Mouse (Mus musculus): ENCODE measurements around the gene Got1. TPM values are rescaled to one million over a fixed set of nuclear protein-coding genes. Genes with fewer than 3 reads are reported as not detected.

Got1 gene
- total and polyA plus RNA-seq, 3 experiments: 131 to 228 (median 176) TPM

DNA sequence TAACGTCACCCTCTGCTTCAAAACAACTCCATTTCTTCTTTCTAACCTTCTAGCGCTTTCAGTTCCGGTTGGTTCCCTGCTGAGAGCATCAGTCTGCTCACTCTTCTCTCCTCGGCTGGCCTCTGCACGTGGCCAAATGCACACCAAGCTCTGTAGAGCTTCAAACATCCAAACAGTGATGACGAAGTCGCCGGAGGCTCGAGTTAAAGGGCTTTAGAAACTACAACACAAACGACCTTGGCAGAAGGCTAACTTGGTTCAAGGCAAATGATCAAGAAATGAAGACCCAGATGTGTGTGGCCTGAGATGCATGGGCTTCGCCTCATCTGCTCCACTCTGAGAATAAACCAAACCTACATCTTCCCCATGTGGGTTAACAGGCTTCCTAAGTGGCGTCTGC is 854 bp downstream of the Got1 start:
- Histone ChIP-seq H3K4me1 (ENCODE audit: control insufficient read depth in 1 of 2, insufficient read depth in 2 of 2) (peaks cover 11 to 28% of the 10 kb centered on the region in 2 experiments), H3K4me2 (ENCODE audit: insufficient read depth, low read depth, poor library complexity, severe bottlenecking) (peak overlapping the region; percentile 47), H3K27me3 (replicated peaks) (no peaks in the 10 kb centered on the region), H3K4me3 (replicated peaks in 1 of 3; ENCODE audit: low read depth in 2 of 3, low read length in 2 of 3, poor library complexity in 1 of 3) (peak overlapping the region; percentile 79 to 93 (median 89)), H3K9ac (ENCODE audit: insufficient read depth, low read depth) (peak overlapping the region; percentile 82), H3K27ac (ENCODE audit: insufficient read depth, low read depth) (peak overlapping the region; percentile 81), H3K79me2 (replicated peaks; ENCODE audit: control insufficient read depth, extremely low read depth, insufficient read depth, poor library complexity, severe bottlenecking) (peaks cover 56% of the 10 kb centered on the region), H3K9me3 (replicated peaks; ENCODE audit: low read length) (no peaks in the 10 kb centered on the region), H3K36me3 (replicated peaks in 1 of 2; ENCODE audit: control insufficient read depth in 1 of 2, insufficient read depth in 1 of 2, low read length in 1 of 2) (peaks cover 0 to 23% of the 10 kb centered on the region in 2 experiments)
- in situ Hi-C loops (cut with MboI; ENCODE audit: low pct_ligation_motif_present, low pct_unique_long_range_greater_than_20kb, low sequenced_read_pairs): loop anchor here (10.0 to 25.0 kb wide), 2 partner anchors 101 to 239 kb away; partner anchors contain the start of genes Cox15 and Cutc
- TF ChIP-seq MXI1 (IDR thresholded peaks at IDR 0.05; ENCODE audit: low read depth, low read length) (peak; percentile 98), JUN (IDR thresholded peaks at IDR 0.05; ENCODE audit: insufficient read depth, low read depth, low read length) (no peak), IRF4 (IDR thresholded peaks at IDR 0.05; ENCODE audit: low read depth, low read length) (peak; percentile 68; the same call in 1 of the 2 replicates), SIN3A (IDR thresholded peaks at IDR 0.05; ENCODE audit: low read length) (peak; percentile 79; the same call in 1 of the 2 replicates), ETS1 (conservative IDR thresholded peaks at IDR 0.05; ENCODE audit: low read depth, low read length) (peak; percentile 75), MAX (IDR thresholded peaks at IDR 0.05; ENCODE audit: low read length) (peak; percentile 96), ELF1 (IDR thresholded peaks at IDR 0.05; ENCODE audit: low read depth, low read length) (peak; percentile 30; the same call in 1 of the 2 replicates), TBP (conservative IDR thresholded peaks at IDR 0.05; ENCODE audit: low read depth, low read length) (no peak), EP300 (IDR thresholded peaks at IDR 0.05; ENCODE audit: low read length) (0 out of 2 replicates have a peak, but pooled peaks have one; percentile 9), POLR2AphosphoS2 (IDR thresholded peaks at IDR 0.05; ENCODE audit: low read depth, low read length) (no peak), PAX5 (IDR thresholded peaks at IDR 0.05; ENCODE audit: low read length) (no peak), MYC (IDR thresholded peaks at IDR 0.05; ENCODE audit: low read depth, low read length) (peak; percentile 96), BHLHE40 (IDR thresholded peaks at IDR 0.05; ENCODE audit: low read depth, low read length) (peak; percentile 96), MAFK (IDR thresholded peaks at IDR 0.05; ENCODE audit: insufficient replicate concordance, low read length) (no peak), TCF12 (IDR thresholded peaks at IDR 0.05; ENCODE audit: low read depth, low read length) (no peak), POLR2A (IDR thresholded peaks at IDR 0.05; ENCODE audit: low read depth, low read length) (peak; percentile 65), NRF1 (IDR thresholded peaks at IDR 0.05; ENCODE audit: low read depth, low read length) (no peak)
- dilution Hi-C loops (cut with MboI; ENCODE audit: extremely low pct_ligation_motif_present, extremely low pct_unique_long_range_greater_than_20kb, low sequenced_read_pairs): no loop called here
- peak; percentile 87 for DNase-seq (ENCODE audit: extremely low read depth)

DNA sequence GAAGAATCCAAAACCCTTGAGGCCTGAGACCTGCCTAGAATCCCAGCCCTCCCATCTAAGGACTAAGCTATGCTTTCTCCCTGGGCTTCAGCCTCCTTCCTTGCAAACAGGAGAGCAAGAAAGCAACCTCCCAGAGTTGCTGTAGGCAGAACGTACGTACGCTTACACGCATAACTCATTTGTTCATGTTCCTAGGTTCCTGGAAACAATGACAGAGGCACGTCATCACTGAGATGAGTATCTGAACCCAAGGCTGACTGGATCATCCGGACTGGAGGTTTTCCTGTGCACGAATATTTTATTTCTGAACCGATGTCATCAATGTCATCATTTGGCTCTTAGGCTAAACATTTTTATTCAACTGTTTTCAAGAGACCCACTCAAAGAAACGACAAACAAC is 2.4 kb downstream of the Got1 start:
- peak overlapping the region; percentile 95 for H3K4me2 ChIP-seq (ENCODE audit: insufficient read depth, low read depth, poor library complexity, severe bottlenecking)
- H3K4me1 ChIP-seq (ENCODE audit: control insufficient read depth in 1 of 2, insufficient read depth in 2 of 2): peaks cover 14 to 40% of the 10 kb centered on the region in 2 experiments
- DNase-seq (ENCODE audit: extremely low read depth): peak; percentile 82
- H3K79me2 ChIP-seq (replicated peaks; ENCODE audit: control insufficient read depth, extremely low read depth, insufficient read depth, poor library complexity, severe bottlenecking): peaks cover 69% of the 10 kb centered on the region
- no peaks in the 10 kb centered on the region for H3K9me3 ChIP-seq (replicated peaks; ENCODE audit: low read length)
- peak overlapping the region; percentile 30; the same call in 1 of the 2 replicates for H3K27ac ChIP-seq (ENCODE audit: insufficient read depth, low read depth)
- peak overlapping the region; percentile 82 for H3K9ac ChIP-seq (ENCODE audit: insufficient read depth, low read depth)
- H3K27me3 ChIP-seq (replicated peaks): no peaks in the 10 kb centered on the region
- TF ChIP-seq JUN (IDR thresholded peaks at IDR 0.05; ENCODE audit: insufficient read depth, low read depth, low read length) (peak; percentile 53; the same call in 1 of the 2 replicates), BHLHE40 (IDR thresholded peaks at IDR 0.05; ENCODE audit: low read depth, low read length) (peak; percentile 56; the same call in 1 of the 2 replicates), HCFC1 (IDR thresholded peaks at IDR 0.05; ENCODE audit: low read depth, low read length) (0 out of 2 replicates have a peak, but pooled peaks have one; percentile 23), TBP (conservative IDR thresholded peaks at IDR 0.05; ENCODE audit: low read depth, low read length) (no peak), JUND (conservative IDR thresholded peaks at IDR 0.05; ENCODE audit: low read depth, low read length) (peak; percentile 40; the same call in 1 of the 2 replicates), CHD2 (IDR thresholded peaks at IDR 0.05; ENCODE audit: low read length) (no peak), NRF1 (IDR thresholded peaks at IDR 0.05; ENCODE audit: low read depth, low read length) (no peak), POLR2AphosphoS2 (IDR thresholded peaks at IDR 0.05; ENCODE audit: low read depth, low read length) (no peak), CTCF (conservative IDR thresholded peaks at IDR 0.05 in 1 of 2, IDR thresholded peaks at IDR 0.05 in 1 of 2; ENCODE audit: low read depth in 2 of 2, low read length in 2 of 2) (no peak), USF2 (conservative IDR thresholded peaks at IDR 0.05; ENCODE audit: low read depth, low read length) (no peak), ETS1 (conservative IDR thresholded peaks at IDR 0.05; ENCODE audit: low read depth, low read length) (peak; percentile 76), SIN3A (IDR thresholded peaks at IDR 0.05; ENCODE audit: low read length) (peak; percentile 63; the same call in 1 of the 2 replicates), POLR2A (IDR thresholded peaks at IDR 0.05; ENCODE audit: low read depth, low read length) (peak; percentile 30; the same call in 1 of the 2 replicates), MAZ (IDR thresholded peaks at IDR 0.05; ENCODE audit: low read depth, low read length) (0 out of 2 replicates have a peak, but pooled peaks have one; percentile 19), IRF4 (IDR thresholded peaks at IDR 0.05; ENCODE audit: low read depth, low read length) (peak; percentile 32; the same call in 1 of the 2 replicates), PAX5 (IDR thresholded peaks at IDR 0.05; ENCODE audit: low read length) (no peak), SMC3 (IDR thresholded peaks at IDR 0.05; ENCODE audit: low read depth, low read length) (no peak), UBTF (IDR thresholded peaks at IDR 0.05; ENCODE audit: low read depth, low read length) (no peak), MEF2A (IDR thresholded peaks at IDR 0.05; ENCODE audit: borderline replicate concordance, low read depth, low read length) (no peak), TCF12 (IDR thresholded peaks at IDR 0.05; ENCODE audit: low read depth, low read length) (no peak), EP300 (IDR thresholded peaks at IDR 0.05; ENCODE audit: low read length) (peak; percentile 47), MAX (IDR thresholded peaks at IDR 0.05; ENCODE audit: low read length) (no peak), NELFE (IDR thresholded peaks at IDR 0.05; ENCODE audit: low read depth, low read length) (no peak), MXI1 (IDR thresholded peaks at IDR 0.05; ENCODE audit: low read depth, low read length) (peak; percentile 44; the same call in 1 of the 2 replicates), MAFK (IDR thresholded peaks at IDR 0.05; ENCODE audit: insufficient replicate concordance, low read length) (no peak), MYC (IDR thresholded peaks at IDR 0.05; ENCODE audit: low read depth, low read length) (no peak; the same call in 1 of the 2 replicates)
- in situ Hi-C loops (cut with MboI; ENCODE audit: low pct_ligation_motif_present, low pct_unique_long_range_greater_than_20kb, low sequenced_read_pairs) (loop anchor here (10.0 to 25.0 kb wide), 2 partner anchors 103 to 240 kb away; partner anchors contain the start of genes Cox15 and Cutc), dilution Hi-C loops (cut with MboI; ENCODE audit: extremely low pct_ligation_motif_present, extremely low pct_unique_long_range_greater_than_20kb, low sequenced_read_pairs) (no loop called here)
- H3K4me3 ChIP-seq (replicated peaks in 1 of 3; ENCODE audit: low read depth in 2 of 3, low read length in 2 of 3, poor library complexity in 1 of 3): peak overlapping the region; percentile 52 to 79 (median 54)
- peaks cover 5 to 34% of the 10 kb centered on the region in 2 experiments for H3K36me3 ChIP-seq (replicated peaks in 1 of 2; ENCODE audit: control insufficient read depth in 1 of 2, insufficient read depth in 1 of 2, low read length in 1 of 2)
